Comparison of ENCODE assay signal across 8 mouse cellular contexts in genomic region chr7:98120325-98120724, GRCm38 (mm10). TPM values are rescaled to one million over a fixed set of nuclear protein-coding genes. Genes with fewer than 3 reads are reported as not detected.
DNase-seq lines count a peak whose midpoint lies in the region; ATAC-seq lines count a peak whose summit lies in the region.

No protein-coding gene starts in this region.

- no peaks in the 10 kb centered on the region for H3K36me3 ChIP-seq in forebrain, embryonic 15.5 days
- no peaks in the 10 kb centered on the region for H3K36me3 ChIP-seq in hindbrain, embryonic 12.5 days

- H3K9ac ChIP-seq in forebrain, embryonic 15.5 days (replicated peaks), result no peak overlapping the region
- 0 out of 2 replicates have a peak overlapping the region, but pooled peaks have one; percentile 2 for H3K9ac ChIP-seq in hindbrain, embryonic 12.5 days

- peak; percentile 78 for DNase-seq in MN1 (ENCODE audit: low spot score)
- peak; percentile 60 for DNase-seq in cerebellum, adult 11-12 months
- peak; percentile 41 for DNase-seq in layer of hippocampus, adult 9-11 months
- DNase-seq in lung, postnatal 14 days, result peak; percentile 80
- DNase-seq in retina, postnatal 7 days (ENCODE audit: low read depth, low spot score), result peak; percentile 64
- peak; percentile 69 for DNase-seq in urinary bladder, postnatal 25 days (ENCODE audit: low spot score)

- no peaks in the 10 kb centered on the region for H3K9me3 ChIP-seq in forebrain, embryonic 15.5 days
- no peaks in the 10 kb centered on the region for H3K9me3 ChIP-seq in hindbrain, embryonic 12.5 days (replicated peaks)

- peak overlapping the region; percentile 39 for H3K4me2 ChIP-seq in forebrain, embryonic 15.5 days (replicated peaks)
- peak overlapping the region; percentile 49 for H3K4me2 ChIP-seq in hindbrain, embryonic 12.5 days (replicated peaks)

- WGBS in forebrain, embryonic 15.5 days, result 11% methylated on average over 7 of the region's 7 CpGs
- WGBS in hindbrain, embryonic 12.5 days, result 7% methylated on average over 7 of the region's 7 CpGs

- peak overlapping the region; percentile 19 for H3K4me3 ChIP-seq in forebrain, embryonic 15.5 days
- peak overlapping the region; percentile 12; the same call in 1 of the 2 replicates for H3K4me3 ChIP-seq in hindbrain, embryonic 12.5 days

- ATAC-seq in forebrain, embryonic 15.5 days (replicated peaks), result peak; percentile 84
- peak; percentile 73 for ATAC-seq in hindbrain, embryonic 12.5 days (ENCODE audit: low FRiP score)

- no peaks in the 10 kb centered on the region for H3K27me3 ChIP-seq in forebrain, embryonic 15.5 days
- H3K27me3 ChIP-seq in hindbrain, embryonic 12.5 days, result peaks cover 12% of the 10 kb centered on the region; the same call in 1 of the 2 replicates

- H3K27ac ChIP-seq in forebrain, embryonic 15.5 days (replicated peaks), result no peak overlapping the region
- H3K27ac ChIP-seq in hindbrain, embryonic 12.5 days, result no peak overlapping the region

- H3K4me1 ChIP-seq in forebrain, embryonic 15.5 days, result peaks cover 3% of the 10 kb centered on the region; the same call in 1 of the 2 replicates
- H3K4me1 ChIP-seq in hindbrain, embryonic 12.5 days, result peaks cover 8% of the 10 kb centered on the region

RNA-seq across cellular contexts. Expression of gene Myo7a, which starts 1.0 kb away (rescaled TPM):
- 15.8 and 15.9 TPM in 2 replicates for polyA plus RNA-seq in forebrain, embryonic 15.5 days (2015; fragmentation: Nextera tagmentation; extraction: Ambion mirVana)
- polyA plus RNA-seq in hindbrain, embryonic 12.5 days (2016; fragmentation: Nextera tagmentation; extraction: Ambion mirVana), result 21.9 and 22.5 TPM in 2 replicates

RNA-seq across cellular contexts. Expression of gene Omp, which starts 25.0 kb away (rescaled TPM):
- 0.46 and 0.47 TPM in 2 replicates for polyA plus RNA-seq in forebrain, embryonic 15.5 days (2015; fragmentation: Nextera tagmentation; extraction: Ambion mirVana)
- polyA plus RNA-seq in hindbrain, embryonic 12.5 days (2016; fragmentation: Nextera tagmentation; extraction: Ambion mirVana), result 0.28 and 0.73 TPM in 2 replicates

RNA-seq across cellular contexts. Expression of gene Capn5, which starts 57.7 kb away (rescaled TPM):
- polyA plus RNA-seq in forebrain, embryonic 15.5 days (2015; fragmentation: Nextera tagmentation; extraction: Ambion mirVana), result 15.5 and 15.9 TPM in 2 replicates
- polyA plus RNA-seq in hindbrain, embryonic 12.5 days (2016; fragmentation: Nextera tagmentation; extraction: Ambion mirVana), result 12.3 and 12.7 TPM in 2 replicates
